Mouse (Mus musculus): ENCODE data around the gene Klri1. TPM values are rescaled to one million over a fixed set of nuclear protein-coding genes. Genes with fewer than 3 reads are reported as not detected.
"Not testable (repeated sequence)": the region's sequence is repeated elsewhere in the genome, so short reads cannot be mapped to it uniquely, and the experiment has no call there.

Gene Klri1
- polyA plus RNA-seq, 2 experiments, result not detected

DNA sequence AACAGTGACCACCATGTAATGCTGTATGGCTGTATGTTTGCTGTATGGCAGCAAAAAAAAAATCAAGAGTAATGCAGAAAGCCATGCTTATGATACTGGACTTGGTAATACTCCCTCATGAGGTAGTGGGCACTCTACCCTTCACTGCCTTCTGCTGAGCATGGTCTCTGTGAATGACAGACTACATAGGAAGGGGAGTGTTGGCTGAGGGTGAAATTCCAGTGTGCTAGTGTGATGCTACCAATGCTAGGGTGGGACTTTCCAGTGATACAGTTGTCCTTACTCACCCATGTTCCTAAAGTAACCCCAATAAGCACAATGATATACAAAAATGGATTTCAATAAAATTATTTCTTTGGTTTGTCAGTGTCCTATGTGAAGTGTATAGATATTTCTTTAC is 19.5 kb upstream of the Klri1 start:
- no peak overlapping the region for H3K9ac ChIP-seq (ENCODE audit: low read depth, low read length, severe bottlenecking)
- ATAC-seq (ENCODE audit: low FRiP score, low read depth), result no peak
- no peaks in the 10 kb centered on the region for H3K9me3 ChIP-seq (ENCODE audit: control insufficient read depth, low read length)
- no peak overlapping the region for H3K27ac ChIP-seq (replicated peaks; ENCODE audit: low read depth, low read length)
- H3K27me3 ChIP-seq (ENCODE audit: control insufficient read depth, insufficient read depth, low read length), result no peaks in the 10 kb centered on the region
- no peak for DNase-seq (ENCODE audit: low spot score)
- H3K36me3 ChIP-seq (ENCODE audit: control insufficient read depth, insufficient read depth, low read length), result no peaks in the 10 kb centered on the region
- no peaks in the 10 kb centered on the region for H3K4me1 ChIP-seq (ENCODE audit: control insufficient read depth, insufficient read depth, low read length)
- TF ChIP-seq POLR2A (IDR thresholded peaks at IDR 0.05; ENCODE audit: borderline replicate concordance, extremely low read depth, insufficient read depth, insufficient read length), result no peak
- no peak overlapping the region for H3K4me2 ChIP-seq (replicated peaks; ENCODE audit: low read depth, low read length, severe bottlenecking)
- no peak overlapping the region for H3K4me3 ChIP-seq (replicated peaks; ENCODE audit: low read length)

- no peak for TF ChIP-seq POLR2A (IDR thresholded peaks at IDR 0.05; ENCODE audit: borderline replicate concordance, extremely low read depth, insufficient read depth, insufficient read length)
- Histone ChIP-seq H3K4me3 (replicated peaks; ENCODE audit: low read length) (no peak overlapping the region), H3K4me2 (replicated peaks; ENCODE audit: low read depth, low read length, severe bottlenecking) (no peak overlapping the region), H3K27ac (replicated peaks; ENCODE audit: low read depth, low read length) (no peak overlapping the region), H3K9ac (ENCODE audit: low read depth, low read length, severe bottlenecking) (no peak overlapping the region), H3K36me3 (ENCODE audit: control insufficient read depth, insufficient read depth, low read length) (no peaks in the 10 kb centered on the region), H3K4me1 (ENCODE audit: control insufficient read depth, insufficient read depth, low read length) (no peaks in the 10 kb centered on the region), H3K9me3 (ENCODE audit: control insufficient read depth, low read length) (no peaks in the 10 kb centered on the region), H3K27me3 (ENCODE audit: control insufficient read depth, insufficient read depth, low read length) (no peaks in the 10 kb centered on the region)
- no peak for ATAC-seq (ENCODE audit: low FRiP score, low read depth)
- 93% methylated on average over 1 of the region's 1 CpGs for whole genome bisulfite sequencing
- no peak for DNase-seq (ENCODE audit: low spot score)
These were observed 10.3 kb upstream of the Klri1 start for GRCm38 (mm10) chr6:129727237-129727636.

- TF ChIP-seq POLR2A (IDR thresholded peaks at IDR 0.05; ENCODE audit: borderline replicate concordance, extremely low read depth, insufficient read depth, insufficient read length), result no peak
- DNase-seq (ENCODE audit: low spot score) (no peak), ATAC-seq (ENCODE audit: low FRiP score, low read depth) (no peak)
- no peak overlapping the region for H3K9ac ChIP-seq (ENCODE audit: low read depth, low read length, severe bottlenecking)
- H3K36me3 ChIP-seq (ENCODE audit: control insufficient read depth, insufficient read depth, low read length), result no peaks in the 10 kb centered on the region
- no peak overlapping the region for H3K27ac ChIP-seq (replicated peaks; ENCODE audit: low read depth, low read length)
- no peaks in the 10 kb centered on the region for H3K27me3 ChIP-seq (ENCODE audit: control insufficient read depth, insufficient read depth, low read length)
- no peak overlapping the region for H3K4me3 ChIP-seq (replicated peaks; ENCODE audit: low read length)
- H3K9me3 ChIP-seq (ENCODE audit: control insufficient read depth, low read length), result no peaks in the 10 kb centered on the region
- 83% methylated on average over 1 of the region's 1 CpGs for WGBS
- no peaks in the 10 kb centered on the region for H3K4me1 ChIP-seq (ENCODE audit: control insufficient read depth, insufficient read depth, low read length)
- no peak overlapping the region for H3K4me2 ChIP-seq (replicated peaks; ENCODE audit: low read depth, low read length, severe bottlenecking)
These were observed 4.5 kb upstream of the Klri1 start for GRCm38 (mm10) chr6:129721390-129721789.

- Histone ChIP-seq H3K4me1 (ENCODE audit: control insufficient read depth, insufficient read depth, low read length) (no peaks in the 10 kb centered on the region), H3K36me3 (ENCODE audit: control insufficient read depth, insufficient read depth, low read length) (no peaks in the 10 kb centered on the region), H3K4me2 (replicated peaks; ENCODE audit: low read depth, low read length, severe bottlenecking) (no peak overlapping the region), H3K9me3 (ENCODE audit: control insufficient read depth, low read length) (no peaks in the 10 kb centered on the region), H3K27ac (replicated peaks; ENCODE audit: low read depth, low read length) (no peak overlapping the region), H3K4me3 (replicated peaks; ENCODE audit: low read length) (no peak overlapping the region), H3K27me3 (ENCODE audit: control insufficient read depth, insufficient read depth, low read length) (no peaks in the 10 kb centered on the region), H3K9ac (ENCODE audit: low read depth, low read length, severe bottlenecking) (no peak overlapping the region)
- no peak for TF ChIP-seq POLR2A (IDR thresholded peaks at IDR 0.05; ENCODE audit: borderline replicate concordance, extremely low read depth, insufficient read depth, insufficient read length)
- DNase-seq (ENCODE audit: low spot score) (no peak), ATAC-seq (ENCODE audit: low FRiP score, low read depth) (no peak)
- 12% methylated on average over 3 of the region's 3 CpGs for WGBS
These were observed 3.6 kb upstream of the Klri1 start for GRCm38 (mm10) chr6:129720487-129720886.

DNA sequence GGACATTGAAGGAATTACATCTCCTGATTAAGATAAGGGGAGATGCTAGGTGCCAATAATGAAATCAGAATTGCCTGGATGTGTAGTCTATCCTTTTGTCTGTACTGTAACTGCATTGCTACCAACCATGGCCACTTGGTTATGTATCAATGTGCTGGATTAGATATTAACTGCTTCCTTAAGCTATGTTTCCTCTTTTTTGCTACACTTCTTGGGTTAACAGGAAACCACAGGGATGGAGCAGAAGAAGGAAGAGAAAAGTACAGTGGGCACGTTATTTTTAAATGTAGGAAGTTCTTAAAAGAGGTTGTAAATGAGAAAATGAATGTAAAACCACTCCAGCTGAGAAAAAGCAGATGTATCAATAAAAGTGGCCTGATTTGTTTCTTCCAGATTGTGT is 3.4 kb downstream of the Klri1 start:
- Histone ChIP-seq H3K36me3 (ENCODE audit: control insufficient read depth, insufficient read depth, low read length) (no peaks in the 10 kb centered on the region), H3K27me3 (ENCODE audit: control insufficient read depth, insufficient read depth, low read length) (no peaks in the 10 kb centered on the region), H3K4me3 (replicated peaks; ENCODE audit: low read length) (no peak overlapping the region), H3K4me2 (replicated peaks; ENCODE audit: low read depth, low read length, severe bottlenecking) (no peak overlapping the region), H3K9ac (ENCODE audit: low read depth, low read length, severe bottlenecking) (no peak overlapping the region), H3K27ac (replicated peaks; ENCODE audit: low read depth, low read length) (no peak overlapping the region), H3K4me1 (ENCODE audit: control insufficient read depth, insufficient read depth, low read length) (no peaks in the 10 kb centered on the region), H3K9me3 (ENCODE audit: control insufficient read depth, low read length) (no peaks in the 10 kb centered on the region)
- TF ChIP-seq POLR2A (IDR thresholded peaks at IDR 0.05; ENCODE audit: borderline replicate concordance, extremely low read depth, insufficient read depth, insufficient read length), result no peak
- DNase-seq (ENCODE audit: low spot score) (no peak), ATAC-seq (ENCODE audit: low FRiP score, low read depth) (no peak)
- WGBS, result 25% methylated on average over 1 of the region's 1 CpGs

- not testable (repeated sequence) for DNase-seq (ENCODE audit: low spot score); H3K4me2 ChIP-seq (replicated peaks; ENCODE audit: low read depth, low read length, severe bottlenecking); ATAC-seq (ENCODE audit: low FRiP score, low read depth); H3K27me3 ChIP-seq (ENCODE audit: control insufficient read depth, insufficient read depth, low read length); H3K4me3 ChIP-seq (replicated peaks; ENCODE audit: low read length); H3K4me1 ChIP-seq (ENCODE audit: control insufficient read depth, insufficient read depth, low read length); H3K36me3 ChIP-seq (ENCODE audit: control insufficient read depth, insufficient read depth, low read length); H3K9me3 ChIP-seq (ENCODE audit: control insufficient read depth, low read length); H3K9ac ChIP-seq (ENCODE audit: low read depth, low read length, severe bottlenecking); H3K27ac ChIP-seq (replicated peaks; ENCODE audit: low read depth, low read length)
- 75% methylated on average over 10 of the region's 10 CpGs for WGBS
These were observed 25.5 kb downstream of the Klri1 start for GRCm38 (mm10) chr6:129691436-129691835.

All from limb, embryonic 14.5 days (tissue).